Comparison of ENCODE assay signal across 30 mouse cellular contexts in genomic region chr9:107668916-107669315, GRCm38 (mm10). TPM values are rescaled to one million over a fixed set of nuclear protein-coding genes. Genes with fewer than 3 reads are reported as not detected.
DNase-seq lines count a peak whose midpoint lies in the region; ATAC-seq and TF ChIP-seq lines count a peak whose summit lies in the region.
"Had no signal": no experiment of that assay in that cellular context is flagged by ENCODE, and none has a peak within 500 bp of the region (broad histone marks: within the 10 kb centered on the region; RNA-seq: fewer than 3 reads in every experiment).

No protein-coding gene starts in this region.

- WGBS in intestine, embryonic 15.5 days = 71% methylated on average over 3 of the region's 3 CpGs
- 74% methylated on average over 3 of the region's 3 CpGs for WGBS in intestine, postnatal 0 days
- 64% methylated on average over 3 of the region's 3 CpGs for WGBS in limb, embryonic 12.5 days
- WGBS in limb, embryonic 10.5 days = 72% methylated on average over 3 of the region's 3 CpGs
- WGBS in intestine, embryonic 16.5 days = 64% methylated on average over 3 of the region's 3 CpGs

- no peak for DNase-seq in limb, embryonic 10.5 days (ENCODE audit: low spot score)
- DNase-seq: adrenal gland, postnatal 25 days; B cell, adult 2 months; cerebellum, adult 18-20 months; cerebellum, postnatal 10 days; heart, postnatal 14 days; layer of hippocampus, adult 9-11 months; lung, postnatal 36 days; thymus, adult 18-20 months; thymus, postnatal 25 days had no signal

- H3K4me3 ChIP-seq in intestine, embryonic 15.5 days (replicated peaks) = no peak overlapping the region
- H3K4me3 ChIP-seq in intestine, postnatal 0 days (ENCODE audit: low read depth, low read length) = no peak overlapping the region
- no peak overlapping the region for H3K4me3 ChIP-seq in limb, embryonic 12.5 days (replicated peaks)
- H3K4me3 ChIP-seq in limb, embryonic 10.5 days = no peak overlapping the region
- no peak overlapping the region for H3K4me3 ChIP-seq in brown adipose tissue, adult 24 weeks (ENCODE audit: insufficient read depth, low read depth, low read length)
- no peak overlapping the region for H3K4me3 ChIP-seq in intestine, embryonic 16.5 days (ENCODE audit: low read length)
- H3K4me3 ChIP-seq: embryonic facial prominence, embryonic 13.5 days; forebrain, embryonic 15.5 days; hindbrain, embryonic 13.5 days; limb, embryonic 13.5 days; liver, embryonic 15.5 days; megakaryocyte, embryonic 14.5 days; midbrain, embryonic 12.5 days; myocyte; neural tube, embryonic 12.5 days had no signal

- no peak overlapping the region for H3K27ac ChIP-seq in intestine, embryonic 15.5 days
- H3K27ac ChIP-seq in intestine, postnatal 0 days (ENCODE audit: low read depth, low read length) = no peak overlapping the region
- H3K27ac ChIP-seq in limb, embryonic 12.5 days = 0 out of 2 replicates have a peak overlapping the region, but pooled peaks have one; percentile 23
- no peak overlapping the region for H3K27ac ChIP-seq in limb, embryonic 10.5 days
- H3K27ac ChIP-seq in brown adipose tissue, adult 24 weeks (replicated peaks; ENCODE audit: low read depth, low read length) = peak overlapping the region; percentile 73; the same call in 1 of the 2 replicates
- 0 out of 2 replicates have a peak overlapping the region, but pooled peaks have one; percentile 1 for H3K27ac ChIP-seq in intestine, embryonic 16.5 days (ENCODE audit: low read length)
- H3K27ac ChIP-seq: embryonic facial prominence, embryonic 13.5 days; forebrain, embryonic 15.5 days; hindbrain, embryonic 13.5 days; limb, embryonic 13.5 days; midbrain, embryonic 12.5 days; neural tube, embryonic 12.5 days had no signal

- H3K4me1 ChIP-seq in intestine, embryonic 15.5 days (replicated peaks) = peaks cover 23% of the 10 kb centered on the region
- peaks cover 8% of the 10 kb centered on the region for H3K4me1 ChIP-seq in intestine, postnatal 0 days (replicated peaks; ENCODE audit: control insufficient read depth, insufficient read depth, low read length)
- H3K4me1 ChIP-seq in limb, embryonic 12.5 days (replicated peaks) = peaks cover 31% of the 10 kb centered on the region
- peaks cover 44% of the 10 kb centered on the region for H3K4me1 ChIP-seq in limb, embryonic 10.5 days
- peaks cover 9% of the 10 kb centered on the region for H3K4me1 ChIP-seq in brown adipose tissue, adult 24 weeks (ENCODE audit: control insufficient read depth, insufficient read depth, insufficient read length, low read length)
- H3K4me1 ChIP-seq in intestine, embryonic 16.5 days (ENCODE audit: control insufficient read depth, insufficient read depth, low read length) = peaks cover 16% of the 10 kb centered on the region

- no peak overlapping the region for H3K4me2 ChIP-seq in intestine, embryonic 15.5 days (replicated peaks)
- no peak overlapping the region for H3K4me2 ChIP-seq in intestine, postnatal 0 days (replicated peaks; ENCODE audit: low read depth)
- no peak overlapping the region; the same call in 1 of the 2 replicates for H3K4me2 ChIP-seq in limb, embryonic 12.5 days
- no peak overlapping the region for H3K4me2 ChIP-seq in intestine, embryonic 16.5 days (ENCODE audit: low read depth, low read length)
- H3K4me2 ChIP-seq: embryonic facial prominence, embryonic 13.5 days; forebrain, embryonic 15.5 days; hindbrain, embryonic 13.5 days; limb, embryonic 13.5 days; midbrain, embryonic 12.5 days had no signal

- H3K36me3 ChIP-seq in intestine, embryonic 15.5 days = no peaks in the 10 kb centered on the region
- H3K36me3 ChIP-seq in intestine, postnatal 0 days (ENCODE audit: control insufficient read depth, insufficient read depth) = no peaks in the 10 kb centered on the region
- H3K36me3 ChIP-seq in limb, embryonic 12.5 days = no peaks in the 10 kb centered on the region
- no peaks in the 10 kb centered on the region for H3K36me3 ChIP-seq in limb, embryonic 10.5 days
- H3K36me3 ChIP-seq in intestine, embryonic 16.5 days (ENCODE audit: control insufficient read depth, insufficient read depth, low read length) = no peaks in the 10 kb centered on the region
- H3K36me3 ChIP-seq: embryonic facial prominence, embryonic 13.5 days; forebrain, embryonic 10.5 days; forebrain, embryonic 15.5 days; hindbrain, embryonic 13.5 days; limb, embryonic 13.5 days; liver, embryonic 15.5 days; midbrain, embryonic 12.5 days; neural tube, embryonic 12.5 days had no signal

- peaks cover 12% of the 10 kb centered on the region for H3K27me3 ChIP-seq in intestine, embryonic 15.5 days (replicated peaks)
- peaks cover 22% of the 10 kb centered on the region for H3K27me3 ChIP-seq in intestine, postnatal 0 days (replicated peaks; ENCODE audit: control insufficient read depth, insufficient read depth, low read length)
- H3K27me3 ChIP-seq in limb, embryonic 12.5 days = peaks cover 44% of the 10 kb centered on the region
- H3K27me3 ChIP-seq in limb, embryonic 10.5 days (ENCODE audit: low read depth, poor library complexity, severe bottlenecking) = peaks cover 61% of the 10 kb centered on the region
- peaks cover 20% of the 10 kb centered on the region for H3K27me3 ChIP-seq in intestine, embryonic 16.5 days (replicated peaks; ENCODE audit: control insufficient read depth, insufficient read depth, low read length)

- H3K9ac ChIP-seq in intestine, embryonic 15.5 days = no peak overlapping the region
- no peak overlapping the region for H3K9ac ChIP-seq in intestine, postnatal 0 days (ENCODE audit: low read depth, low read length)
- H3K9ac ChIP-seq in limb, embryonic 12.5 days (replicated peaks) = no peak overlapping the region
- H3K9ac ChIP-seq in intestine, embryonic 16.5 days (ENCODE audit: low read depth, low read length) = no peak overlapping the region
- H3K9ac ChIP-seq: embryonic facial prominence, embryonic 13.5 days; forebrain, embryonic 15.5 days; limb, embryonic 13.5 days; liver, embryonic 15.5 days; midbrain, embryonic 12.5 days; neural tube, embryonic 12.5 days had no signal

- 0 out of 2 replicates have a peak, but pooled peaks have one; percentile 31 for ATAC-seq in intestine, embryonic 15.5 days
- ATAC-seq in intestine, postnatal 0 days = no peak
- no peak for ATAC-seq in limb, embryonic 12.5 days (ENCODE audit: insufficient number of reproducible peaks, insufficient read depth, low FRiP score, low TSS enrichment, low read depth)
- ATAC-seq in intestine, embryonic 16.5 days = peak; percentile 35; the same call in 1 of the 2 replicates
- no peak for ATAC-seq in megakaryocyte, adult 5-6 weeks (ENCODE audit: poor library complexity, severe bottlenecking)
- ATAC-seq: forebrain, embryonic 15.5 days had no signal

- no peaks in the 10 kb centered on the region for H3K9me3 ChIP-seq in intestine, embryonic 15.5 days
- H3K9me3 ChIP-seq in intestine, postnatal 0 days (ENCODE audit: control insufficient read depth) = no peaks in the 10 kb centered on the region
- H3K9me3 ChIP-seq in limb, embryonic 12.5 days = no peaks in the 10 kb centered on the region
- H3K9me3 ChIP-seq in limb, embryonic 10.5 days (replicated peaks) = no peaks in the 10 kb centered on the region
- H3K9me3 ChIP-seq in intestine, embryonic 16.5 days (ENCODE audit: control insufficient read depth, low read length) = no peaks in the 10 kb centered on the region
- H3K9me3 ChIP-seq: embryonic facial prominence, embryonic 13.5 days; forebrain, embryonic 10.5 days; forebrain, embryonic 15.5 days; hindbrain, embryonic 13.5 days; limb, embryonic 13.5 days; liver, embryonic 15.5 days; midbrain, embryonic 12.5 days; neural tube, embryonic 12.5 days had no signal

- TF ChIP-seq CTCF in intestine, postnatal 0 days (IDR thresholded peaks at IDR 0.05; ENCODE audit: low read depth) = no peak

RNA-seq across cellular contexts. Expression of gene Slc38a3, which starts 0.4 kb away (rescaled TPM):
- 8.4 and 16.0 TPM in 2 replicates for polyA plus RNA-seq in intestine, embryonic 15.5 days (2015; fragmentation: Nextera tagmentation; extraction: Ambion mirVana)
- 15.5 and 15.6 TPM in 2 replicates for polyA plus RNA-seq in intestine, postnatal 0 days (2015; fragmentation: Nextera tagmentation; extraction: Ambion mirVana)
- polyA plus RNA-seq in limb, embryonic 12.5 days (2016; fragmentation: Nextera tagmentation; extraction: Ambion mirVana) = 3.5 and 5.0 TPM in 2 replicates
- polyA plus RNA-seq in limb, embryonic 10.5 days (2016; fragmentation: Nextera tagmentation; extraction: Ambion mirVana) = 3.9 and 4.3 TPM in 2 replicates
- 0.83 and 3.3 TPM in 2 replicates for polyA plus RNA-seq in brown adipose tissue, adult 24 weeks (2012; ENCODE audit: insufficient read depth, insufficient read length, missing spikeins)
- 10.1 TPM in 2 replicates for polyA plus RNA-seq in intestine, embryonic 16.5 days (2015; fragmentation: Nextera tagmentation; extraction: Ambion mirVana)
- not detected in 2 replicates for total RNA-seq in megakaryocyte, adult 5-6 weeks (2015)
- total RNA-seq in megakaryocyte, adult 5-6 weeks (2017) = not detected in 2 replicates
- total RNA-seq: common myeloid progenitor, adult 5-6 weeks had no signal

RNA-seq across cellular contexts. Expression of gene Gnat1, which starts 10.6 kb away (rescaled TPM):
- polyA plus RNA-seq in intestine, embryonic 15.5 days (2015; fragmentation: Nextera tagmentation; extraction: Ambion mirVana) = 0.82 and 1.9 TPM in 2 replicates
- 1.6 and 1.9 TPM in 2 replicates for polyA plus RNA-seq in intestine, postnatal 0 days (2015; fragmentation: Nextera tagmentation; extraction: Ambion mirVana)
- 2.1 and 2.2 TPM in 2 replicates for polyA plus RNA-seq in limb, embryonic 12.5 days (2016; fragmentation: Nextera tagmentation; extraction: Ambion mirVana)
- polyA plus RNA-seq in limb, embryonic 10.5 days (2016; fragmentation: Nextera tagmentation; extraction: Ambion mirVana) = 2.6 and 3.3 TPM in 2 replicates
- not detected in 2 replicates for polyA plus RNA-seq in brown adipose tissue, adult 24 weeks (2012; ENCODE audit: insufficient read depth, insufficient read length, missing spikeins)
- polyA plus RNA-seq in intestine, embryonic 16.5 days (2015; fragmentation: Nextera tagmentation; extraction: Ambion mirVana) = 0.98 and 1.6 TPM in 2 replicates
- total RNA-seq in megakaryocyte, adult 5-6 weeks (2015) = not detected in 2 replicates
- not detected in 2 replicates for total RNA-seq in megakaryocyte, adult 5-6 weeks (2017)
- total RNA-seq: adrenal gland, postnatal 25 days; common myeloid progenitor, adult 5-6 weeks; gastrocnemius, adult 18-20 months; gastrocnemius, postnatal 4 days; heart, adult 8-10 months; heart, postnatal 14 days had no signal
- polyA plus RNA-seq: myocyte had no signal

RNA-seq across cellular contexts. Expression of gene Gnai2, which starts 33.7 kb away (rescaled TPM):
- 334 and 335 TPM in 2 replicates for polyA plus RNA-seq in intestine, embryonic 15.5 days (2015; fragmentation: Nextera tagmentation; extraction: Ambion mirVana)
- 245 and 265 TPM in 2 replicates for polyA plus RNA-seq in intestine, postnatal 0 days (2015; fragmentation: Nextera tagmentation; extraction: Ambion mirVana)
- polyA plus RNA-seq in limb, embryonic 12.5 days (2016; fragmentation: Nextera tagmentation; extraction: Ambion mirVana) = 400 and 416 TPM in 2 replicates
- 355 and 403 TPM in 2 replicates for polyA plus RNA-seq in limb, embryonic 10.5 days (2016; fragmentation: Nextera tagmentation; extraction: Ambion mirVana)
- polyA plus RNA-seq in brown adipose tissue, adult 24 weeks (2012; ENCODE audit: insufficient read depth, insufficient read length, missing spikeins) = 87.2 and 112 TPM in 2 replicates
- polyA plus RNA-seq in intestine, embryonic 16.5 days (2015; fragmentation: Nextera tagmentation; extraction: Ambion mirVana) = 301 and 311 TPM in 2 replicates
- total RNA-seq in megakaryocyte, adult 5-6 weeks (2015) = 749 and 768 TPM in 2 replicates
- 859 and 871 TPM in 2 replicates for total RNA-seq in megakaryocyte, adult 5-6 weeks (2017)

RNA-seq across cellular contexts. Expression of gene Sema3f, which starts 41.4 kb away (rescaled TPM):
- polyA plus RNA-seq in intestine, embryonic 15.5 days (2015; fragmentation: Nextera tagmentation; extraction: Ambion mirVana) = 8.9 and 11.2 TPM in 2 replicates
- 3.9 and 4.4 TPM in 2 replicates for polyA plus RNA-seq in intestine, postnatal 0 days (2015; fragmentation: Nextera tagmentation; extraction: Ambion mirVana)
- polyA plus RNA-seq in limb, embryonic 12.5 days (2016; fragmentation: Nextera tagmentation; extraction: Ambion mirVana) = 47.6 and 53.5 TPM in 2 replicates
- 31.7 and 33.6 TPM in 2 replicates for polyA plus RNA-seq in limb, embryonic 10.5 days (2016; fragmentation: Nextera tagmentation; extraction: Ambion mirVana)
- polyA plus RNA-seq in brown adipose tissue, adult 24 weeks (2012; ENCODE audit: insufficient read depth, insufficient read length, missing spikeins) = 3.1 and 3.2 TPM in 2 replicates
- 5.7 and 8.3 TPM in 2 replicates for polyA plus RNA-seq in intestine, embryonic 16.5 days (2015; fragmentation: Nextera tagmentation; extraction: Ambion mirVana)
- total RNA-seq in megakaryocyte, adult 5-6 weeks (2015) = not detected in 2 replicates
- total RNA-seq in megakaryocyte, adult 5-6 weeks (2017) = not detected in 2 replicates

RNA-seq across cellular contexts. Expression of gene Sema3b, which starts 59.9 kb away (rescaled TPM):
- 34.7 and 37.5 TPM in 2 replicates for polyA plus RNA-seq in intestine, embryonic 15.5 days (2015; fragmentation: Nextera tagmentation; extraction: Ambion mirVana)
- polyA plus RNA-seq in intestine, postnatal 0 days (2015; fragmentation: Nextera tagmentation; extraction: Ambion mirVana) = 37.1 and 37.3 TPM in 2 replicates
- 8.1 and 9.1 TPM in 2 replicates for polyA plus RNA-seq in limb, embryonic 12.5 days (2016; fragmentation: Nextera tagmentation; extraction: Ambion mirVana)
- polyA plus RNA-seq in limb, embryonic 10.5 days (2016; fragmentation: Nextera tagmentation; extraction: Ambion mirVana) = 2.2 and 3.6 TPM in 2 replicates
- 3.3 and 3.8 TPM in 2 replicates for polyA plus RNA-seq in brown adipose tissue, adult 24 weeks (2012; ENCODE audit: insufficient read depth, insufficient read length, missing spikeins)
- 50.4 and 54.9 TPM in 2 replicates for polyA plus RNA-seq in intestine, embryonic 16.5 days (2015; fragmentation: Nextera tagmentation; extraction: Ambion mirVana)
- total RNA-seq in megakaryocyte, adult 5-6 weeks (2015) = not detected in 2 replicates
- total RNA-seq in megakaryocyte, adult 5-6 weeks (2017) = 0.08 TPM in 1 of 2 replicates, not detected in the other
- total RNA-seq: common myeloid progenitor, adult 5-6 weeks had no signal

Comparison
In these comparisons a context has a peak if more than half of its experiments do, and no peak if none do; other contexts are left out.
1. ATAC-seq: peak in intestine, embryonic 15.5 days (single experiment) and intestine, embryonic 16.5 days (single experiment); none in intestine, postnatal 0 days (single experiment), limb, embryonic 12.5 days (single experiment) and megakaryocyte, adult 5-6 weeks (single experiment).
2. H3K27ac ChIP-seq: peak in limb, embryonic 12.5 days (single experiment), brown adipose tissue, adult 24 weeks (single experiment) and intestine, embryonic 16.5 days (single experiment); none in intestine, embryonic 15.5 days (single experiment), intestine, postnatal 0 days (single experiment) and limb, embryonic 10.5 days (single experiment).